Mouse (Mus musculus) forebrain, embryonic 13.5 days (tissue): ENCODE results near the gene Fhit. TPM values are rescaled to one million over a fixed set of nuclear protein-coding genes. Genes with fewer than 3 reads are reported as not detected.
A peak's percentile ranks its signal among the peaks of the same experiment; 100 is the strongest.

ENCODE experiments used
- ATAC-seq: fragments of 200-750 bp; cut with Nextera tagmentation; 2 replicates; pipeline ENCODE4 v1.8.0; 2017
- H3K27ac ChIP-seq: fragments of 300-500 bp; sonication (generic); 2 replicates; pipeline ENCODE4 v1.5.1; 2015; ENCODE audit warnings: inconsistent platforms, mild to moderate bottlenecking, moderate library complexity
- H3K27me3 ChIP-seq: fragments of 300-500 bp; sonication (generic); 2 replicates; pipeline ENCODE4 v1.6.1; 2015; ENCODE audit warnings: mild to moderate bottlenecking, inconsistent platforms
- H3K36me3 ChIP-seq: fragments of 300-500 bp; sonication (generic); 2 replicates; pipeline ENCODE4 v1.6.1; 2015; ENCODE audit warnings: mild to moderate bottlenecking, inconsistent platforms; ENCODE audit not compliant: poor library complexity, severe bottlenecking
- H3K4me1 ChIP-seq: fragments of 300-500 bp; sonication (generic); 2 replicates; pipeline ENCODE4 v1.6.1; 2015; ENCODE audit warnings: inconsistent platforms
- H3K4me2 ChIP-seq: fragments of 300-500 bp; sonication (generic); 2 replicates; pipeline ENCODE4 v1.6.1; 2015; ENCODE audit warnings: inconsistent platforms, mild to moderate bottlenecking, moderate library complexity
- H3K4me3 ChIP-seq: fragments of 300-500 bp; sonication (generic); 2 replicates; pipeline ENCODE4 v1.5.1; 2015; ENCODE audit warnings: mild to moderate bottlenecking, inconsistent platforms
- H3K9ac ChIP-seq: fragments of 300-500 bp; sonication (generic); 2 replicates; pipeline ENCODE4 v1.6.1; 2015; ENCODE audit warnings: mild to moderate bottlenecking, inconsistent platforms
- H3K9me3 ChIP-seq: fragments of 300-500 bp; sonication (generic); replicated peaks from 2 replicates; pipeline ENCODE4 v1.6.1; 2016; ENCODE audit warnings: inconsistent platforms
- WGBS: fragments of 180-500 bp; shearing (Covaris S2); methylation state at CpG from one replicate; pipeline ENCODE4 v1.1.7; 2015; 5-methylcytosine and 5-hydroxymethylcytosine counted together
- polyA plus RNA-seq: library from polyadenylated mRNA; unstranded; fragments of >200 nt; fragmentation: Nextera tagmentation; extraction: Ambion mirVana; gene quantifications from 2 replicates; pipeline ENCODE4 v1.2.1, GENCODE M21; 2015

Fhit gene
- 4.6 and 6.2 TPM in 2 replicates for polyA plus RNA-seq

DNA sequence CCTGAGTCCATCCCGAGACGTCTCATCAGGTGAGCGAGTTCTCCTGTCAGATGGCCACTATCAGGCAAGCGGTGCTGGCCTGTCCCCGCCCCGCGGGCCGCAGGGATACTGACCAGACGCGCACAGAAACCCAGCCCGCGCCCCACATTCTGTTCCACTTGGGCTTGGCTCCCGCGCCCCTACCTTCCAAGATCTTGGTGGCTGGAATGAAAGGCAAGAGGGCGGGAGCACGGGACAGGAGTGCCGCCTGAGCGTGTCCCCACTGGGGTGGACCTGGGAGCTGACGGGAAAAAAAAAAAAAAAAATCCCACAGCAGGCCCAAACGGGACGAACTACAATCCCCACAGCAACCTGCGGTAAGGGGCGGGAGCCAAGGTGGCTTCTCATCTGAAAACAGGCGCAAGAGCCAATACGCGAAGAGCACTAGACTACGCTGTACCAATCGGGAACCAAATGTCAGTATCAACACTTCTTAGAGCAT lies at the start of gene Fhit:
Gene Fhit (minus strand): TSS at position 285 of the 481 bp plus-strand sequence.
- H3K36me3 ChIP-seq, result no peaks in the 10 kb centered on the region
- peak within 1 kb of the TSS; percentile 58 for H3K4me3 ChIP-seq
- ATAC-seq, result peak; percentile 97
- H3K27me3 ChIP-seq, result no peaks in the 10 kb centered on the region
- peak within 1 kb of the TSS; percentile 76 for H3K4me2 ChIP-seq
- H3K9ac ChIP-seq, result peak within 1 kb of the TSS; percentile 70
- no peak within 1 kb of the TSS for H3K27ac ChIP-seq
- H3K9me3 ChIP-seq, result no peaks in the 10 kb centered on the region
- WGBS, result under 1% methylated on average over 28 of the region's 28 CpGs
- H3K4me1 ChIP-seq, result peaks cover 8% of the 10 kb centered on the region

GRCm38 (mm10) chr14:11206786-11207185 lies 45.0 kb upstream of the Fhit start:
- H3K9me3 ChIP-seq, result no peaks in the 10 kb centered on the region
- H3K4me2 ChIP-seq, result no peak overlapping the region
- H3K9ac ChIP-seq, result no peak overlapping the region
- H3K36me3 ChIP-seq, result no peaks in the 10 kb centered on the region
- H3K4me1 ChIP-seq, result no peaks in the 10 kb centered on the region
- no peak overlapping the region for H3K27ac ChIP-seq
- H3K4me3 ChIP-seq, result no peak overlapping the region
- no peak for ATAC-seq
- 40% methylated on average over 2 of the region's 2 CpGs for WGBS
- no peaks in the 10 kb centered on the region for H3K27me3 ChIP-seq

GRCm38 (mm10) chr14:11160806-11161450 lies 907 bp downstream of the Fhit start:
- Histone ChIP-seq H3K4me1 (peaks cover 8% of the 10 kb centered on the region), H3K27ac (no peak overlapping the region), H3K9ac (peak overlapping the region; percentile 70), H3K9me3 (no peaks in the 10 kb centered on the region), H3K36me3 (no peaks in the 10 kb centered on the region), H3K4me2 (peak overlapping the region; percentile 76), H3K4me3 (peak overlapping the region; percentile 58), H3K27me3 (no peaks in the 10 kb centered on the region)
- peak; percentile 91 for ATAC-seq
- WGBS, result 8% methylated on average over 17 of the region's 17 CpGs

GRCm38 (mm10) chr14:11159641-11160040 lies 2.2 kb downstream of the Fhit start:
- no peak overlapping the region for H3K27ac ChIP-seq
- H3K9ac ChIP-seq, result no peak overlapping the region
- H3K9me3 ChIP-seq, result no peaks in the 10 kb centered on the region
- H3K4me2 ChIP-seq, result no peak overlapping the region
- no peak overlapping the region for H3K4me3 ChIP-seq
- 91% methylated on average over 11 of the region's 11 CpGs for WGBS
- H3K27me3 ChIP-seq, result no peaks in the 10 kb centered on the region
- ATAC-seq, result no peak
- H3K36me3 ChIP-seq, result no peaks in the 10 kb centered on the region
- peaks cover 9% of the 10 kb centered on the region for H3K4me1 ChIP-seq

DNA sequence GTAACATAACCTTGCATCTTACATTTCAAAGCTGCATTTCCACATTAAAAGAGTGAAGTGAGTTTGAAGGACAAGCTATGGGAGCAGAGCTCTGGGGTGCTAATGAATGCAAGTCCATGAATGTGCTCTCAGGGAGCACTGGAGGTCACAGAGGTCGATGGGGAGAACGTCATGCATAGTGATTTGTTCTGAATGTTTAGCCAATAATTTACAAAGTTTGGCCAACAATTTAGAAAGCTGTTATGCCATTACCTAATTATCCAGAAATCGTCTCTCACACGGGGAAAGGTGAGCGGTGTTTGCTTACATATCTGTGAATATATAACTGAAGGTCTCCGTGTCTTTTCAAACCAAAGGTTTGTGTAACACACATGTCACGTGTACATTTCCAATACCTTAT lies 2.8 kb downstream of the Fhit start:
- H3K9me3 ChIP-seq, result no peaks in the 10 kb centered on the region
- no peaks in the 10 kb centered on the region for H3K27me3 ChIP-seq
- H3K4me3 ChIP-seq, result no peak overlapping the region
- no peak overlapping the region for H3K27ac ChIP-seq
- no peak overlapping the region for H3K4me2 ChIP-seq
- H3K4me1 ChIP-seq, result peaks cover 13% of the 10 kb centered on the region
- 81% methylated on average over 7 of the region's 7 CpGs for WGBS
- no peaks in the 10 kb centered on the region for H3K36me3 ChIP-seq
- no peak overlapping the region for H3K9ac ChIP-seq
- no peak for ATAC-seq

DNA sequence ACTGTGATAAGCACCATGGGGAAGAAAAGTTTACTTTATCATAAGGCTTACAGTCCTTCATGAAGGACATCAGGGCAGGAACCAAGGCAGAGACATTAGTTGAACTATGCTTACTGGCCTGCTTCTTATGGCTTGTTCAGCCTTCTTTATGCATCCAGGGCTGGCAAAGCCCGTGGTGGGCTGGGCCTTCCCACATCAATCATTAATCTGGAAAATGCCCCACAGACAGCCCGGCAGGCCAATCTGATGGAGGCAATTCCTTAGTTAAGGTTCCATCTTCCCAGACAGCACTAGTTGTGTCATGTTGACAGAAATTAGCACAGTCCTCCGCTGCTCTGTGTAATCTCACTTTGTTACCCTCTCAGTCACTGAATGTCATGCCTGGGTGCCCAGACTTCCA lies 4.1 kb downstream of the Fhit start:
- Histone ChIP-seq H3K4me2 (no peak overlapping the region), H3K9ac (no peak overlapping the region), H3K27me3 (no peaks in the 10 kb centered on the region), H3K9me3 (no peaks in the 10 kb centered on the region), H3K4me1 (peaks cover 13% of the 10 kb centered on the region), H3K36me3 (no peaks in the 10 kb centered on the region), H3K4me3 (no peak overlapping the region), H3K27ac (no peak overlapping the region)
- ATAC-seq, result no peak
- WGBS, result 81% methylated on average over 3 of the region's 3 CpGs

- no peak overlapping the region for H3K9ac ChIP-seq
- WGBS, result 87% methylated on average over 9 of the region's 9 CpGs
- no peak overlapping the region for H3K4me2 ChIP-seq
- no peaks in the 10 kb centered on the region for H3K9me3 ChIP-seq
- H3K4me3 ChIP-seq, result no peak overlapping the region
- 0 out of 2 replicates have a peak, but pooled peaks cover 5% of the 10 kb centered on the region for H3K4me1 ChIP-seq
- H3K36me3 ChIP-seq, result no peaks in the 10 kb centered on the region
- no peaks in the 10 kb centered on the region for H3K27me3 ChIP-seq
- ATAC-seq, result no peak
- no peak overlapping the region for H3K27ac ChIP-seq
Measured at GRCm38 (mm10) chr14:11151634-11152321, 10.1 kb downstream of the Fhit start.

DNA sequence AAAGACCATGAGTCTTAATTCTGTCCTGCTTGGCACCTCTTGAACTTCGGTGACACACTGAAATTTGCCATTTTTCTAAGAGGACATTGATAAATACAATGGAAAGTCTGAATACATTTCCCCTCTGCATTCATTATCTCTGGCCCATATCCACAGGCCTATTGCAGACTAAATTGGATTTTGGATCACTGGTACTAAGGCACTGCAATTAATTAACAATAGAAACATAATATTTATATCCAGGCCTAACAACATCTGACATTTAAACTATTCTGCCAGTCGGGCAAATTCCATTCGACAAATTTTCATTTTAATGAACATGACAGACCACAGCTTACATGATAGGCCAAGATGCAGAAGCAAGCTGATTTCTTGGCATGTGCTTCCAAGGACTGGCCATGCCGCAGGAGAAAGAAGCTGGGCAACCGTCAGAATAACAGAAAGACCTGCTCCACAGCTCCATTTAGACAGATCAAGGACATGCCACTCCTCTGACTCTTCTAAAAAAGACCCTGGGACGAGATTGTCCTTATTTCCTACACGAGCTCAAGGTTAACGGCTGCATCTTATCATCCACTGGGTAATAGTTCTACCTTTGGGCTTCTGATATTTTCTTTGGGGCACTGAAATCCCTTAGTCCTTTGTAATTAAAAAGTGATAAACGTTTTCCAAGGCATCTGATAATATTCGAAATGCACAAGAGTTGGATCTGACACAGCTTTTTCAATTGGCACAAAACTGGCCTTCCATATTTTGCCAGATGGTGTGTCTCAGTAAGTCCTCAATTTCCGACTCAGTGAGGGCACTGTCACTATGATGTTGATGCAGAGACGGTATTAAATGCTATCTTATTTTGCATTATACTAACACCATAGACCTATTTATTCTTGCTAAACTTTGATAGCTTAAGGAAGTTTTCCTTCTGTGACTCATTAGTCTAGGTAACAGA lies 27.8 kb downstream of the Fhit start:
- 82% methylated on average over 12 of the region's 12 CpGs for WGBS
- Histone ChIP-seq H3K27ac (no peak overlapping the region), H3K36me3 (no peaks in the 10 kb centered on the region), H3K4me2 (no peak overlapping the region), H3K4me3 (no peak overlapping the region), H3K9me3 (no peaks in the 10 kb centered on the region), H3K4me1 (no peaks in the 10 kb centered on the region), H3K27me3 (no peaks in the 10 kb centered on the region), H3K9ac (no peak overlapping the region)
- ATAC-seq, result peak; percentile 33; the same call in 1 of the 2 replicates

GRCm38 (mm10) chr14:11132637-11133474 lies 29.0 kb downstream of the Fhit start:
- Histone ChIP-seq H3K27me3 (no peaks in the 10 kb centered on the region), H3K9me3 (no peaks in the 10 kb centered on the region), H3K9ac (no peak overlapping the region), H3K36me3 (no peaks in the 10 kb centered on the region), H3K4me2 (no peak overlapping the region), H3K27ac (no peak overlapping the region), H3K4me3 (no peak overlapping the region), H3K4me1 (no peaks in the 10 kb centered on the region)
- WGBS, result 89% methylated on average over 6 of the region's 6 CpGs
- peak; percentile 36; the same call in 1 of the 2 replicates for ATAC-seq

- H3K27me3 ChIP-seq, result no peaks in the 10 kb centered on the region
- WGBS, result 86% methylated on average over 11 of the region's 11 CpGs
- no peak overlapping the region for H3K9ac ChIP-seq
- no peak for ATAC-seq
- H3K9me3 ChIP-seq, result no peaks in the 10 kb centered on the region
- no peaks in the 10 kb centered on the region for H3K4me1 ChIP-seq
- H3K4me2 ChIP-seq, result no peak overlapping the region
- no peak overlapping the region for H3K4me3 ChIP-seq
- H3K27ac ChIP-seq, result no peak overlapping the region
- no peaks in the 10 kb centered on the region for H3K36me3 ChIP-seq
Measured at GRCm38 (mm10) chr14:11125096-11125495, 36.7 kb downstream of the Fhit start.

GRCm38 (mm10) chr14:11119076-11119475 lies 42.8 kb downstream of the Fhit start:
- H3K9me3 ChIP-seq, result no peaks in the 10 kb centered on the region
- WGBS, result 90% methylated on average over 6 of the region's 6 CpGs
- H3K9ac ChIP-seq, result no peak overlapping the region
- no peak overlapping the region for H3K27ac ChIP-seq
- H3K4me3 ChIP-seq, result no peak overlapping the region
- no peaks in the 10 kb centered on the region for H3K4me1 ChIP-seq
- no peak overlapping the region for H3K4me2 ChIP-seq
- H3K36me3 ChIP-seq, result no peaks in the 10 kb centered on the region
- no peaks in the 10 kb centered on the region for H3K27me3 ChIP-seq
- ATAC-seq, result no peak
